Mouse (Mus musculus) forebrain, embryonic 16.5 days (tissue): Measurements from ENCODE around the gene Ovca2. TPM values are rescaled to one million over a fixed set of nuclear protein-coding genes. Genes with fewer than 3 reads are reported as not detected.
"Not testable (repeated sequence)": the region's sequence is repeated elsewhere in the genome, so short reads cannot be mapped to it uniquely, and the experiment has no call there.

ENCODE experiments used
- ATAC-seq: fragments of 200-750 bp; cut with Nextera tagmentation; 2 replicates; pipeline ENCODE4 v1.8.0; 2017; ENCODE audit warnings: mild to moderate bottlenecking, moderate library complexity
- H3K27ac ChIP-seq: fragments of 300-500 bp; sonication (generic); 2 replicates; pipeline ENCODE4 v1.5.1; 2014; ENCODE audit warnings: low read length, control low read depth
- H3K27me3 ChIP-seq: fragments of 300-500 bp; sonication (generic); replicated peaks from 2 replicates; pipeline ENCODE4 v1.6.1; 2014; ENCODE audit warnings: low read length; ENCODE audit not compliant: control insufficient read depth, insufficient read depth
- H3K36me3 ChIP-seq: fragments of 300-500 bp; sonication (generic); 2 replicates; pipeline ENCODE4 v1.6.1; 2014; ENCODE audit not compliant: control insufficient read depth, insufficient read depth
- H3K4me1 ChIP-seq: fragments of 300-500 bp; sonication (generic); replicated peaks from 2 replicates; pipeline ENCODE4 v1.6.1; 2014; ENCODE audit warnings: low read length; ENCODE audit not compliant: control insufficient read depth, insufficient read depth
- H3K4me2 ChIP-seq: fragments of 300-500 bp; sonication (generic); 2 replicates; pipeline ENCODE4 v1.6.1; 2014; ENCODE audit warnings: mild to moderate bottlenecking, low read length, control low read depth
- H3K4me3 ChIP-seq: fragments of 300-500 bp; sonication (generic); replicated peaks from 2 replicates; pipeline ENCODE4 v1.5.1; 2014; ENCODE audit warnings: mild to moderate bottlenecking, low read length, control low read depth
- H3K9ac ChIP-seq: fragments of 300-500 bp; sonication (generic); replicated peaks from 2 replicates; pipeline ENCODE4 v1.6.1; 2014; ENCODE audit warnings: low read depth, low read length, control low read depth
- H3K9me3 ChIP-seq: fragments of 300-500 bp; sonication (generic); 2 replicates; pipeline ENCODE4 v1.6.1; 2016; ENCODE audit warnings: low read length; ENCODE audit not compliant: control insufficient read depth
- WGBS: fragments of 180-500 bp; shearing (Covaris S2); extraction: QIAGEN DNeasy Blood & Tissue Kit; methylation state at CpG from one replicate; pipeline ENCODE4 v1.1.7; 2014; 5-methylcytosine and 5-hydroxymethylcytosine counted together
- polyA plus RNA-seq: library from polyadenylated mRNA; unstranded; fragments of >200 nt; fragmentation: Nextera tagmentation; extraction: Ambion mirVana; gene quantifications from 2 replicates; pipeline ENCODE4 v1.2.1, GENCODE M21; 2015

Gene Ovca2
- polyA plus RNA-seq, 1 experiment from 2014 or later = 18.0 TPM

GRCm38 (mm10) chr11:75190905-75191441 is 12.3 kb upstream of the Ovca2 start, which contains the start of gene Dph1:
Dph1 (minus strand) TSS chr11:75191241.
- H3K4me1 ChIP-seq = peaks cover 40% of the 10 kb centered on the region
- H3K9me3 ChIP-seq = no peaks in the 10 kb centered on the region
- no peak for ATAC-seq
- no peaks in the 10 kb centered on the region for H3K36me3 ChIP-seq
- H3K4me3 ChIP-seq = peak within 1 kb of the TSS; percentile 90
- WGBS = 46% methylated on average over 5 of the region's 5 CpGs
- peak within 1 kb of the TSS; percentile 89 for H3K4me2 ChIP-seq
- H3K27me3 ChIP-seq = peaks cover 34% of the 10 kb centered on the region
- no peak within 1 kb of the TSS for H3K27ac ChIP-seq
- peak within 1 kb of the TSS; percentile 76 for H3K9ac ChIP-seq

GRCm38 (mm10) chr11:75190371-75190724 is 11.7 kb upstream of the Ovca2 start:
- no peak overlapping the region for H3K27ac ChIP-seq

GRCm38 (mm10) chr11:75189713-75190370 is 11.2 kb upstream of the Ovca2 start:
- H3K27me3 ChIP-seq = peaks cover 25% of the 10 kb centered on the region
- peak overlapping the region; percentile 90 for H3K4me3 ChIP-seq
- H3K36me3 ChIP-seq = no peaks in the 10 kb centered on the region
- H3K4me2 ChIP-seq = peak overlapping the region; percentile 89
- H3K4me1 ChIP-seq = peaks cover 36% of the 10 kb centered on the region
- no peak overlapping the region for H3K27ac ChIP-seq
- under 1% methylated on average over 22 of the region's 22 CpGs for WGBS
- no peak; the same call in 1 of the 2 replicates for ATAC-seq
- no peaks in the 10 kb centered on the region for H3K9me3 ChIP-seq
- peak overlapping the region; percentile 76 for H3K9ac ChIP-seq

More at GRCm38 (mm10) chr11:75190371-75190724, 11.7 kb upstream of the Ovca2 start:
- 0% methylated on average over 24 of the region's 24 CpGs for WGBS
- no peaks in the 10 kb centered on the region for H3K9me3 ChIP-seq
- peak; percentile 86 for ATAC-seq
- peaks cover 29% of the 10 kb centered on the region for H3K27me3 ChIP-seq
- H3K4me2 ChIP-seq = peak overlapping the region; percentile 89
- peak overlapping the region; percentile 90 for H3K4me3 ChIP-seq
- H3K9ac ChIP-seq = peak overlapping the region; percentile 76
- H3K4me1 ChIP-seq = peaks cover 36% of the 10 kb centered on the region
- no peaks in the 10 kb centered on the region for H3K36me3 ChIP-seq

GRCm38 (mm10) chr11:75184986-75185385 is 6.4 kb upstream of the Ovca2 start:
- Histone ChIP-seq H3K4me2 (no peak overlapping the region), H3K27ac (peak overlapping the region; percentile 23; the same call in 1 of the 2 replicates), H3K4me3 (no peak overlapping the region), H3K9me3 (no peaks in the 10 kb centered on the region), H3K9ac (no peak overlapping the region), H3K36me3 (0 out of 2 replicates have a peak, but pooled peaks cover 4% of the 10 kb centered on the region), H3K4me1 (peaks cover 17% of the 10 kb centered on the region), H3K27me3 (no peaks in the 10 kb centered on the region)
- no peak for ATAC-seq
- WGBS = 51% methylated on average over 2 of the region's 2 CpGs

GRCm38 (mm10) chr11:75184573-75184972 is 5.9 kb upstream of the Ovca2 start:
- Histone ChIP-seq H3K9me3 (no peaks in the 10 kb centered on the region), H3K27ac (peak overlapping the region; percentile 23; the same call in 1 of the 2 replicates), H3K4me3 (no peak overlapping the region), H3K4me1 (peaks cover 14% of the 10 kb centered on the region), H3K4me2 (no peak overlapping the region), H3K27me3 (no peaks in the 10 kb centered on the region), H3K36me3 (0 out of 2 replicates have a peak, but pooled peaks cover 4% of the 10 kb centered on the region), H3K9ac (no peak overlapping the region)
- no peak for ATAC-seq
- WGBS = 89% methylated on average over 5 of the region's 5 CpGs

GRCm38 (mm10) chr11:75183917-75184570 is 5.4 kb upstream of the Ovca2 start:
- Histone ChIP-seq H3K36me3 (0 out of 2 replicates have a peak, but pooled peaks cover 4% of the 10 kb centered on the region), H3K27ac (no peak overlapping the region), H3K4me2 (no peak overlapping the region), H3K4me1 (peaks cover 12% of the 10 kb centered on the region), H3K9me3 (no peaks in the 10 kb centered on the region), H3K9ac (no peak overlapping the region), H3K4me3 (no peak overlapping the region), H3K27me3 (no peaks in the 10 kb centered on the region)
- no peak for ATAC-seq
- 81% methylated on average over 2 of the region's 2 CpGs for WGBS

- Histone ChIP-seq H3K27me3 (no peaks in the 10 kb centered on the region), H3K4me2 (peak overlapping the region; percentile 80), H3K9ac (peak overlapping the region; percentile 56), H3K36me3 (peaks cover 4% of the 10 kb centered on the region; the same call in 1 of the 2 replicates), H3K9me3 (no peaks in the 10 kb centered on the region), H3K27ac (no peak overlapping the region; the same call in 1 of the 2 replicates), H3K4me1 (peaks cover 19% of the 10 kb centered on the region), H3K4me3 (peak overlapping the region; percentile 59)
- 61% methylated on average over 12 of the region's 12 CpGs for WGBS
- ATAC-seq = no peak
Observed at GRCm38 (mm10) chr11:75178011-75178410, 624 bp downstream of the Ovca2 start.

GRCm38 (mm10) chr11:75174574-75174973 is 4.1 kb downstream of the Ovca2 start:
- not testable (repeated sequence) for H3K27me3 ChIP-seq, H3K27ac ChIP-seq, H3K4me2 ChIP-seq, H3K9me3 ChIP-seq, ATAC-seq, H3K9ac ChIP-seq, H3K36me3 ChIP-seq, H3K4me3 ChIP-seq
- 72% methylated on average over 6 of the region's 6 CpGs for WGBS
- H3K4me1 ChIP-seq = peaks cover 37% of the 10 kb centered on the region

GRCm38 (mm10) chr11:75173799-75174165 is 4.9 kb downstream of the Ovca2 start:
- Histone ChIP-seq H3K4me1 (peaks cover 42% of the 10 kb centered on the region), H3K27ac (peak overlapping the region; percentile 29), H3K4me2 (peak overlapping the region; percentile 77), H3K36me3 (peaks cover 2% of the 10 kb centered on the region; the same call in 1 of the 2 replicates), H3K27me3 (peaks cover 16% of the 10 kb centered on the region), H3K4me3 (peak overlapping the region; percentile 64), H3K9me3 (no peaks in the 10 kb centered on the region), H3K9ac (peak overlapping the region; percentile 70)
- 4% methylated on average over 15 of the region's 15 CpGs for WGBS
- ATAC-seq = no peak
